Comparison of ENCODE assay signal across 21 mouse cellular contexts in the genomic region with DNA sequence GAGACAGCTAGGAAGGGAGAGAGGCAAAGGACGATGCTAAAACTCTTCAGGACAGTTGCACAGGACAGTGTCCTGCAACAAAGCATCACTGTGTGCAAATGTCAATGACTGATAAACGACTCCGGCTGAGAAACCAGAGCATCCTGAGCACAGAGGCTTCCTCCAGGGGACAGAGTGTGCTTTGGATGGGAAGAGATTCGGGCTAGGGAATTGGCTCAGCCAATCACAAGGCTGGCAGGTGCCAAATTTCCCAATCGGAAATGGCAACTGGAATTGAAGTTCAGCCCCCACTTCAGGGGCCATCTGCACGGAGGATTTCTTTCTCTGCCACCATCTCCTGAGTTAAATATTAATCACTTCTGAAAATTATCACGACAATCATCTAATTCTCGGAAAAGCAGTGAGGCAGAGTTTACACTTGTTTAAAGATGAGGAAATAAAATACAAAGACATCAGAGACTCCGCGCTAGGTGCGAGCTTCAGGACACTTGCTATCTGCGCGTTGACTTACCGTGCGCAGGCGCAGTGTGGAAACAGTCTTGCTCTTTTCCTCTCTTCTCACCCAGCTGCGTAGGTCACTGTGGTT. TPM values are rescaled to one million over a fixed set of nuclear protein-coding genes. Genes with fewer than 3 reads are reported as not detected.
"Had no signal": no experiment of that assay in that cellular context is flagged by ENCODE, and none has a peak within 500 bp of the region (broad histone marks: within the 10 kb centered on the region; RNA-seq: fewer than 3 reads in every experiment).

No protein-coding gene starts in this region.

- ATAC-seq: liver, embryonic 12.5 days had no signal

- H3K4me2 ChIP-seq: kidney, embryonic 15.5 days; limb, embryonic 13.5 days; liver, embryonic 12.5 days; liver, embryonic 15.5 days; midbrain, embryonic 11.5 days; stomach, embryonic 15.5 days had no signal

- H3K27me3 ChIP-seq: kidney, embryonic 15.5 days; limb, embryonic 13.5 days; liver, embryonic 12.5 days; liver, embryonic 15.5 days; stomach, embryonic 15.5 days had no signal

- H3K36me3 ChIP-seq: kidney, embryonic 15.5 days; limb, embryonic 10.5 days; limb, embryonic 13.5 days; liver, embryonic 12.5 days; liver, embryonic 15.5 days; stomach, embryonic 15.5 days had no signal

- H3K9ac ChIP-seq: kidney, embryonic 15.5 days; limb, embryonic 13.5 days; liver, embryonic 12.5 days; liver, embryonic 15.5 days; stomach, embryonic 15.5 days had no signal

- H3K4me3 ChIP-seq: kidney, embryonic 15.5 days; limb, embryonic 10.5 days; limb, embryonic 13.5 days; liver, embryonic 12.5 days; liver, embryonic 15.5 days; stomach, embryonic 15.5 days had no signal

- DNase-seq: kidney, adult 8-10 months; kidney, postnatal 10 days; kidney, postnatal 4 days; lung, adult 2 months; lung, postnatal 14 days; lung, postnatal 4 days; midbrain, embryonic 14.5 days; right cerebral cortex, adult 18-20 months; right cerebral cortex, postnatal 14 days; right cerebral cortex, postnatal 4 days; spleen, adult 18-20 months; thymus, postnatal 25 days had no signal

- H3K4me1 ChIP-seq: limb, embryonic 10.5 days; liver, embryonic 12.5 days; liver, embryonic 15.5 days; stomach, embryonic 15.5 days had no signal

- H3K27ac ChIP-seq: kidney, embryonic 15.5 days; limb, embryonic 10.5 days; limb, embryonic 13.5 days; liver, embryonic 12.5 days; liver, embryonic 15.5 days; stomach, embryonic 15.5 days had no signal

- H3K9me3 ChIP-seq: kidney, embryonic 15.5 days; limb, embryonic 10.5 days; limb, embryonic 13.5 days; liver, embryonic 12.5 days; liver, embryonic 15.5 days; stomach, embryonic 15.5 days had no signal

RNA-seq across cellular contexts. Expression of a gene that starts 18.9 kb away (rescaled TPM):
- total RNA-seq: megakaryocyte progenitor cell, adult 5-6 weeks; megakaryocyte-erythroid progenitor cell, adult 5-6 weeks had no signal
